Mouse (Mus musculus) lung, postnatal 0 days (tissue): ENCODE data around the gene Tex35. TPM values are rescaled to one million over a fixed set of nuclear protein-coding genes. Genes with fewer than 3 reads are reported as not detected.

Experiments
- ATAC-seq: fragments of 200-750 bp; cut with Nextera tagmentation; 2 replicates; pipeline ENCODE4 v1.8.0; 2017; ENCODE audit warnings: moderate library complexity
- DNase-seq: peaks from one replicate; pipeline ENCODE4 v3.0.0-alpha.2; 2016; ENCODE audit warnings: low spot score
- H3K27ac ChIP-seq: fragments of 300-500 bp; sonication (generic); 2 replicates; pipeline ENCODE4 v1.5.1; 2014; ENCODE audit warnings: antibody characterized with exemption, mild to moderate bottlenecking, low read length, mixed read lengths
- H3K27me3 ChIP-seq: fragments of 300-500 bp; sonication (generic); replicated peaks from 2 replicates; pipeline ENCODE4 v1.6.1; 2014; ENCODE audit warnings: low read length, mixed read lengths; ENCODE audit not compliant: insufficient read depth
- H3K36me3 ChIP-seq: fragments of 300-500 bp; sonication (generic); 2 replicates; pipeline ENCODE4 v1.6.1; 2014; ENCODE audit warnings: low read length, mixed read lengths; ENCODE audit not compliant: insufficient read depth
- H3K4me1 ChIP-seq: fragments of 300-500 bp; sonication (generic); 2 replicates; pipeline ENCODE4 v1.6.1; 2014; ENCODE audit warnings: antibody characterized with exemption, low read depth, low read length, mixed read lengths; ENCODE audit not compliant: insufficient read depth
- H3K4me2 ChIP-seq: fragments of 300-500 bp; sonication (generic); replicated peaks from 2 replicates; pipeline ENCODE4 v1.6.1; 2014; ENCODE audit warnings: low read depth, mild to moderate bottlenecking, low read length, moderate library complexity, mixed read lengths
- H3K4me3 ChIP-seq: fragments of 300-500 bp; sonication (generic); 2 replicates; pipeline ENCODE4 v1.5.1; 2014; ENCODE audit warnings: low read depth, low read length
- H3K9ac ChIP-seq: fragments of 300-500 bp; sonication (generic); replicated peaks from 2 replicates; pipeline ENCODE4 v1.6.1; 2014; ENCODE audit warnings: low read depth, mild to moderate bottlenecking
- H3K9me3 ChIP-seq: fragments of 300-500 bp; sonication (generic); 2 replicates; pipeline ENCODE4 v1.6.1; 2016; ENCODE audit warnings: low read length, mixed read lengths
- CTCF ChIP-seq: IDR thresholded peaks from 2 replicates; pipeline ENCODE4 v1.5.1; 2016; ENCODE audit warnings: antibody characterized with exemption, mild to moderate bottlenecking
- EP300 ChIP-seq: IDR thresholded peaks from 2 replicates; pipeline ENCODE4 v1.6.1; 2016; ENCODE audit warnings: antibody characterized with exemption, mild to moderate bottlenecking, control low read depth
- WGBS: fragments of 180-500 bp; shearing (Covaris S2); extraction: QIAGEN DNeasy Blood & Tissue Kit; methylation state at CpG from one replicate; pipeline ENCODE4 v1.1.7; 2014; 5-methylcytosine and 5-hydroxymethylcytosine counted together
- polyA plus RNA-seq: library from polyadenylated mRNA; unstranded; fragments of >200 nt; fragmentation: Nextera tagmentation; extraction: Ambion mirVana; gene quantifications from 2 replicates; pipeline ENCODE4 v1.2.1, GENCODE M21; 2015

The Tex35 gene
- polyA plus RNA-seq: not detected in 2 replicates

DNA sequence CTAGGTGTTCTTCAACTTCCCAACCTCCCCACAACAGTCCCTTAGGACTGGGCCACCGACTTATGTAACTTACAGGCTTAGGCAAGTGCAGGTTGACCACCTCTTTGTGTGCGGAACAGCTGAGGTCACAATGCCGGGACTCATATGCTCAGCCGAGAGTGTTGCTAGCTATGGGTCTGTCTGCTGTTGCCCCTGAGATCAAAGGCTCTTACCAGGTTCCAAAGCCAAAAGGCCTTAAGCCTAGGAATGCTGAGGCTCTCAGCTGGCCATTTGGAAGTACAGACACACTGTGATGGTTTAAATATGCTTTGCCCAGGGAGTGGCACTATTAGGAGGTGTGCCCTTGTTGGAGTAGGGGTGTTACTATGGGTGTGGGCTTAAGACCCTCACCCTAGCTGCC, at the start of gene Tex35:
Gene Tex35 (minus strand): TSS at position 101 of the 400 bp plus-strand sequence.
- Histone ChIP-seq H3K4me1 (no peaks in the 10 kb centered on the region), H3K27ac (no peak within 1 kb of the TSS), H3K9ac (no peak within 1 kb of the TSS), H3K4me3 (no peak within 1 kb of the TSS), H3K36me3 (no peaks in the 10 kb centered on the region), H3K9me3 (no peaks in the 10 kb centered on the region), H3K27me3 (no peaks in the 10 kb centered on the region), H3K4me2 (no peak within 1 kb of the TSS)
- no peak for DNase-seq
- ATAC-seq: no peak
- TF ChIP-seq EP300: no peak
- TF ChIP-seq CTCF: no peak
- WGBS: 88% methylated on average over 4 of the region's 4 CpGs

DNA sequence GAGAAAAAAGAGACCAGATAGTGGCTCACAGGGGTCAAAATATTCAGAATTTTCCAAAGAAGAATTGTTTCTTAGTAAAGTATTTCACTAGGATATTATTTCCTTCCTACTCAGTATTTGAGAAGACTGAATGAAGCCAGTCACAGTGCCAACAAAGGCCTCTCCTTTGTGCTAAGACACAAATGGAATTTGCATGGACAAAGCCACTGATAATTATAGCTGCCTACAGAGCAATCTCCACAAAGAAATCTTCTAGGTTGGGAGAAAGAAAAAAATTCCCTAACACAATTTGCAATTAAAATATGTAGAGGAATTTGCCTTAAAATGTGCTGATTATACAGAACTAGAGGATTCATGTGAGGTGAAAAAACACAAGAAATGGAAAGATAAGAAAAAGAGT, 45.3 kb upstream of the Tex35 start:
- Histone ChIP-seq H3K9ac (no peak overlapping the region), H3K4me2 (no peak overlapping the region), H3K27me3 (no peaks in the 10 kb centered on the region), H3K36me3 (peaks cover 4% of the 10 kb centered on the region; the same call in 1 of the 2 replicates), H3K9me3 (no peaks in the 10 kb centered on the region), H3K4me3 (no peak overlapping the region), H3K4me1 (no peaks in the 10 kb centered on the region), H3K27ac (no peak overlapping the region)
- ATAC-seq (no peak), DNase-seq (no peak)
- TF ChIP-seq CTCF (no peak), EP300 (no peak)

DNA sequence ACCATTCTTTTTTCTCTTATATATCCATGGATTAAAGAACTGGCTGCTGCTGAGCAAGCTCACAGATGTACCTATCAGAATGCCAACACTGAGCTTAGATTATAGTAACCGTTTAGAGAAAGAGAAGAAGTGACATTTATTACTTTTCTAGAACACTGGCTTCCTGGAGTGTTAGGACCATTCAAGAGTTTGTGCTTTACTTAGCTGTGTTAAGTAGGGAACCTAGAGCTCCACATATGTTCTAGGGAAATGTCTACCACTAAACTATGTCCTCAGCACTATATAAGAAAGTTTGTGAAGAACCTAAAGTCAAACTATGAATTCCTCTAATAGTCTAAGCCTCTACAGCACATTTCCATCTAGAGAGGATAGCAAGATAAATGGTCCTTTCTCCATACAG, 41.6 kb upstream of the Tex35 start:
- no peaks in the 10 kb centered on the region for H3K4me1 ChIP-seq
- no peaks in the 10 kb centered on the region for H3K9me3 ChIP-seq
- no peak overlapping the region for H3K27ac ChIP-seq
- 66% methylated on average over 1 of the region's 1 CpGs for WGBS
- no peak for ATAC-seq
- H3K9ac ChIP-seq: no peak overlapping the region
- H3K27me3 ChIP-seq: no peaks in the 10 kb centered on the region
- no peak for DNase-seq
- no peak for TF ChIP-seq CTCF
- no peak for TF ChIP-seq EP300
- H3K4me3 ChIP-seq: no peak overlapping the region
- peaks cover 5% of the 10 kb centered on the region; the same call in 1 of the 2 replicates for H3K36me3 ChIP-seq
- no peak overlapping the region for H3K4me2 ChIP-seq

- ATAC-seq (no peak), DNase-seq (no peak)
- Histone ChIP-seq H3K9me3 (no peaks in the 10 kb centered on the region), H3K9ac (no peak overlapping the region), H3K4me1 (no peaks in the 10 kb centered on the region), H3K36me3 (peaks cover 5% of the 10 kb centered on the region; the same call in 1 of the 2 replicates), H3K27me3 (no peaks in the 10 kb centered on the region), H3K4me2 (no peak overlapping the region), H3K4me3 (no peak overlapping the region), H3K27ac (no peak overlapping the region)
- TF ChIP-seq EP300 (no peak), CTCF (no peak)
- WGBS: 89% methylated on average over 3 of the region's 3 CpGs
These were observed 36.1 kb upstream of the Tex35 start for GRCm38 (mm10) chr1:157144621-157145020.

DNA sequence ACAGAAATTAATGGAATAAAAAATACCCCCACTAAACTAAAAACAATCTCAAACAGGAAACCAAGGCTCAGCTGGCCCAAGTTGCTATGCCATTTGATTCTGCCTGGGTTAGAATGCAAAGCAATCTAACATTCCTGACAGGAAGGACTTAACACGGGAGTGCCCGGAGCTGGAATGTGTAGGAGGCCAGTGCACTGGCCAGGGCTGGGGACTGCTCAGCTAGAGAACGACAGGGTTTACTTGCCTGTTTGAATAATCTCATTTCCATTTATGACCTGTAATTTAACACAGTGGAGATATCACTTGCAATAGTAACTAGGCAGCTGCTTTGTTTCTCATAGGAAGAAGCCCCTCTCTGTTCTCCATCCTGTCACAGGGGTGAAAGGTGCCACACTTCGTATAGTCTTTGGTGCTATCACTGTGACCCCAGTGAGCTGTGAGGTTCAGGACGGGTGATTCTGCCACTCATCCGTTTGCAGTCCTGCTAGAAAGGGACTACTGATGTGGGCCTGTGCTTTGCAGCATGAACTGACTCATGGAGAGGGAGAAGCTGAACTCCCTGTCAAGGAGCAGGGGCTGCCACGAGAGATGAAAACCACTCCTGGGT, 34.9 kb upstream of the Tex35 start:
- Histone ChIP-seq H3K27ac (no peak overlapping the region), H3K4me2 (no peak overlapping the region), H3K9me3 (no peaks in the 10 kb centered on the region), H3K9ac (no peak overlapping the region), H3K36me3 (peaks cover 5% of the 10 kb centered on the region; the same call in 1 of the 2 replicates), H3K27me3 (no peaks in the 10 kb centered on the region), H3K4me3 (no peak overlapping the region), H3K4me1 (no peaks in the 10 kb centered on the region)
- peak; percentile 75 for ATAC-seq
- TF ChIP-seq EP300 (no peak), CTCF (no peak)
- WGBS: 35% methylated on average over 7 of the region's 7 CpGs
- DNase-seq: peak; percentile 40

DNA sequence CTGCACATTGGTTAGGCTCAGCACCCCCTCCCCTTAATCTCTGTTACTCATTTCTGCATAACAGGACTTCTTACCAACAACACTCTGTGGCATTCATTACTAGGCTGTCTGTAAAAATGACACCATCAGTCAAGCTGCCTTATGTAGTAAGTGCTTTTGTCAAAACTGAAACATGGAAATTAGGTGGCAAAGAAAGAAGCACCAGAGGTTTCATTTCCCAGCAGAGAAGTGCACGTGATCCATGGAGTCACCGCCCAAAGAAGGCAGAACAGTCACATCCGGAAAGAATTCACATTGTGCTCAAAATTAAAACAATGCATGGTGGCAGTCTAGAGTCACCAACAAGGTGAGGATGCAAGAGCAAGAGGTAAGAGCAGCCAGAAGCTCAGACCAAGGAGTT, 32.5 kb upstream of the Tex35 start:
- no peaks in the 10 kb centered on the region for H3K9me3 ChIP-seq
- no peak overlapping the region for H3K9ac ChIP-seq
- no peak overlapping the region for H3K4me2 ChIP-seq
- H3K27ac ChIP-seq: no peak overlapping the region
- H3K4me3 ChIP-seq: no peak overlapping the region
- no peaks in the 10 kb centered on the region for H3K27me3 ChIP-seq
- H3K36me3 ChIP-seq: no peaks in the 10 kb centered on the region
- no peaks in the 10 kb centered on the region for H3K4me1 ChIP-seq
- ATAC-seq: no peak
- DNase-seq: no peak
- TF ChIP-seq EP300: no peak
- no peak for TF ChIP-seq CTCF
- 80% methylated on average over 3 of the region's 3 CpGs for WGBS

DNA sequence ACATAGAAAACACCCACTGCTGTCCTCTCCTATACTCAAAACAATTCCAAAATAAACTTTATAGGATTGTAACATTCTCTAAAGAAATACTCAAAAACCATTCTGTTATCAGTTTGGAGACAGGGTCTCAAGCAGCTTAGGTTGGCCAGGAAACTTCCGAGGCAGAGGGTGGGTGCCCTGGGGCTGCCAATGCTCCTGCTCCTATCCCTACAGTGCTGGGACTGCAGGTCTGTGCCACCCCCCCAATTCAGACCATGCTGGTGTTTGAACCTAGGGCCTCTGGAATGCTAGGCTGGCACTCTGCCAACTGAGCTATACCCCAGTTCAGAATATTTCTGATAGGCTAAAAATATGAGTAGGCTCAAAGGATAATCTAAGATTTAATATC, 29.4 kb upstream of the Tex35 start:
- H3K36me3 ChIP-seq: no peaks in the 10 kb centered on the region
- H3K9me3 ChIP-seq: no peaks in the 10 kb centered on the region
- no peak overlapping the region for H3K4me3 ChIP-seq
- no peak for DNase-seq
- 58% methylated on average over 1 of the region's 1 CpGs for WGBS
- no peaks in the 10 kb centered on the region for H3K27me3 ChIP-seq
- no peak overlapping the region for H3K27ac ChIP-seq
- no peak overlapping the region for H3K4me2 ChIP-seq
- no peak for ATAC-seq
- no peak overlapping the region for H3K9ac ChIP-seq
- TF ChIP-seq CTCF (no peak), EP300 (no peak)
- no peaks in the 10 kb centered on the region for H3K4me1 ChIP-seq
